Mouse (Mus musculus): Measurements from ENCODE around the gene Stk19.
"Not testable (repeated sequence)": the region's sequence is repeated elsewhere in the genome, so short reads cannot be mapped to it uniquely, and the experiment has no call there.

The Stk19 gene

GRCm38 (mm10) chr17:34797211-34797995 lies 39.3 kb downstream of the Stk19 start:
- DNase-seq (ENCODE audit: low read depth, low spot score): not testable (repeated sequence)

- DNase-seq (ENCODE audit: low read depth, low spot score): no peak
Measured at GRCm38 (mm10) chr17:34796311-34797140, 40.2 kb downstream of the Stk19 start.

GRCm38 (mm10) chr17:34795633-34796032 lies 41.1 kb downstream of the Stk19 start:
- DNase-seq (ENCODE audit: low read depth, low spot score): peak; percentile 36

- DNase-seq (ENCODE audit: low read depth, low spot score): no peak
Measured at GRCm38 (mm10) chr17:34795016-34795415, 41.7 kb downstream of the Stk19 start.

GRCm38 (mm10) chr17:34777680-34778325 lies 58.9 kb downstream of the Stk19 start:
- no peak for DNase-seq (ENCODE audit: low read depth, low spot score)

All from ES-CJ7 (cell line).